Mouse (Mus musculus): ENCODE measurements around the gene Psmc3ip. TPM values are rescaled to one million over a fixed set of nuclear protein-coding genes. Genes with fewer than 3 reads are reported as not detected.

Psmc3ip gene
- polyA plus RNA-seq, 1 experiment from 2014 or later = 9.8 TPM

DNA sequence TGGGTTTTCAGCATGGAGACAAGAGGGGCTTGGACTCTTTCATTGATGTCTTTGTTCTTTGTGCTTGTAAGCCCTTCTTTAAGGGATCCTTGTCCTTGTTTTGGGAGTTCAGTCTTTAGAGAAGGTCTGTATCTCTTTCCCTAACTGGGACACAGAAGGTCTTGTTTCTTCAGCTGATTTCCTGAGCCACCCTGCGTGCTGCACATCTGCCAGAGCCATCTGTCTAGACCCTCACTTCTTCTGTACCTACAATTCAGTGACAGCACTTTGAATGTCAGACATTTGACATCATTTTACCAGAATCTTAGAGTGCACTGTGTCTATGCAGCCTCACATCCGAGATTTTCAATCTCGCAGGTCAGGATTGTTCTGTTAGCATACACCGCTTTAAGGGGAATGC is 49.4 kb downstream of the Psmc3ip start:
- no peak for ATAC-seq
- Histone ChIP-seq H3K4me1 (ENCODE audit: insufficient read depth, low read depth, low read length) (no peaks in the 10 kb centered on the region), H3K9me3 (ENCODE audit: low read length) (no peaks in the 10 kb centered on the region), H3K27ac (ENCODE audit: low read length) (no peak overlapping the region), H3K9ac (replicated peaks; ENCODE audit: low read depth) (no peak overlapping the region), H3K4me2 (replicated peaks; ENCODE audit: low read depth, low read length) (no peak overlapping the region), H3K4me3 (ENCODE audit: low read depth, low read length) (no peak overlapping the region), H3K27me3 (replicated peaks; ENCODE audit: insufficient read depth, low read length) (no peaks in the 10 kb centered on the region), H3K36me3 (ENCODE audit: insufficient read depth, low read length) (peaks cover 90% of the 10 kb centered on the region)
- TF ChIP-seq EP300 (IDR thresholded peaks at IDR 0.05) = no peak
- TF ChIP-seq CTCF (IDR thresholded peaks at IDR 0.05) = no peak
- WGBS = 84% methylated on average over 4 of the region's 4 CpGs
- no peak for DNase-seq (ENCODE audit: low spot score)

Small RNA genes within 50 kb of the gene (microRNA-seq; reads per million reads assigned to microRNA genes)
- not detected for gene Gm27626

Other genes starting within 250 kb of the Psmc3ip start
- 17.9 and 21.4 TPM in 2 replicates for gene Stat5b, start 244.7 kb downstream of the Psmc3ip start, polyA plus RNA-seq (2015; fragmentation: Nextera tagmentation; extraction: Ambion mirVana)
- 6.2 and 7.1 TPM in 2 replicates for gene Stat5a, start 236.1 kb downstream of the Psmc3ip start, polyA plus RNA-seq (2015; fragmentation: Nextera tagmentation; extraction: Ambion mirVana)
- gene Stat3, start 155.9 kb downstream of the Psmc3ip start, polyA plus RNA-seq (2015; fragmentation: Nextera tagmentation; extraction: Ambion mirVana) = 100 and 120 TPM in 2 replicates
- 692 and 736 TPM in 2 replicates for gene Cavin1, start 124.5 kb downstream of the Psmc3ip start, polyA plus RNA-seq (2015; fragmentation: Nextera tagmentation; extraction: Ambion mirVana)
- 51.3 and 57.2 TPM in 2 replicates for gene Atp6v0a1, start 86.0 kb downstream of the Psmc3ip start, polyA plus RNA-seq (2015; fragmentation: Nextera tagmentation; extraction: Ambion mirVana)
- gene Naglu, start 25.4 kb downstream of the Psmc3ip start, polyA plus RNA-seq (2015; fragmentation: Nextera tagmentation; extraction: Ambion mirVana) = 18.9 and 21.9 TPM in 2 replicates
- 0.10 and 0.17 TPM in 2 replicates for gene Hsd17b1, start 17.0 kb downstream of the Psmc3ip start, polyA plus RNA-seq (2015; fragmentation: Nextera tagmentation; extraction: Ambion mirVana)
- gene Coasy, start 12.9 kb downstream of the Psmc3ip start, polyA plus RNA-seq (2015; fragmentation: Nextera tagmentation; extraction: Ambion mirVana) = 30.5 TPM in 2 replicates
- gene Mlx, start 8.2 kb downstream of the Psmc3ip start, polyA plus RNA-seq (2015; fragmentation: Nextera tagmentation; extraction: Ambion mirVana) = 42.5 and 44.5 TPM in 2 replicates
- 18.8 and 18.9 TPM in 2 replicates for gene Retreg3, start 24.5 kb upstream of the Psmc3ip start, polyA plus RNA-seq (2015; fragmentation: Nextera tagmentation; extraction: Ambion mirVana)
- gene Tubg1, start 24.5 kb upstream of the Psmc3ip start, polyA plus RNA-seq (2015; fragmentation: Nextera tagmentation; extraction: Ambion mirVana) = 25.8 TPM in 2 replicates
- 1.9 and 2.3 TPM in 2 replicates for gene Tubg2, start 60.5 kb upstream of the Psmc3ip start, polyA plus RNA-seq (2015; fragmentation: Nextera tagmentation; extraction: Ambion mirVana)
- 0.24 and 0.56 TPM in 2 replicates for gene Cntnap1, start 75.1 kb upstream of the Psmc3ip start, polyA plus RNA-seq (2015; fragmentation: Nextera tagmentation; extraction: Ambion mirVana)
- 12.3 and 14.2 TPM in 2 replicates for gene Plekhh3, start 75.9 kb upstream of the Psmc3ip start, polyA plus RNA-seq (2015; fragmentation: Nextera tagmentation; extraction: Ambion mirVana)
- 0.06 and 0.20 TPM in 2 replicates for gene Ccr10, start 80.0 kb upstream of the Psmc3ip start, polyA plus RNA-seq (2015; fragmentation: Nextera tagmentation; extraction: Ambion mirVana)
- gene Ezh1, start 131.0 kb upstream of the Psmc3ip start, polyA plus RNA-seq (2015; fragmentation: Nextera tagmentation; extraction: Ambion mirVana) = 17.1 and 17.4 TPM in 2 replicates
- 759 and 834 TPM in 2 replicates for gene Ramp2, start 150.6 kb upstream of the Psmc3ip start, polyA plus RNA-seq (2015; fragmentation: Nextera tagmentation; extraction: Ambion mirVana)
- gene Vps25, start 158.3 kb upstream of the Psmc3ip start, polyA plus RNA-seq (2015; fragmentation: Nextera tagmentation; extraction: Ambion mirVana) = 121 and 133 TPM in 2 replicates
- gene Wnk4, start 165.1 kb upstream of the Psmc3ip start, polyA plus RNA-seq (2015; fragmentation: Nextera tagmentation; extraction: Ambion mirVana) = 10.6 and 14.6 TPM in 2 replicates
- 1.1 TPM in 2 replicates for gene Cntd1, start 183.6 kb upstream of the Psmc3ip start, polyA plus RNA-seq (2015; fragmentation: Nextera tagmentation; extraction: Ambion mirVana)
- gene Coa3, start 183.7 kb upstream of the Psmc3ip start, polyA plus RNA-seq (2015; fragmentation: Nextera tagmentation; extraction: Ambion mirVana) = 159 and 166 TPM in 2 replicates
- 149 and 152 TPM in 2 replicates for gene Becn1, start 206.8 kb upstream of the Psmc3ip start, polyA plus RNA-seq (2015; fragmentation: Nextera tagmentation; extraction: Ambion mirVana)
- gene Psme3, start 220.8 kb upstream of the Psmc3ip start, polyA plus RNA-seq (2015; fragmentation: Nextera tagmentation; extraction: Ambion mirVana) = 44.1 and 47.4 TPM in 2 replicates
- gene Aoc2, start 229.6 kb upstream of the Psmc3ip start, polyA plus RNA-seq (2015; fragmentation: Nextera tagmentation; extraction: Ambion mirVana) = 0.44 and 0.45 TPM in 2 replicates
- 1.6 and 1.9 TPM in 2 replicates for gene Aoc3, start 235.2 kb upstream of the Psmc3ip start, polyA plus RNA-seq (2015; fragmentation: Nextera tagmentation; extraction: Ambion mirVana)

All from lung, postnatal 0 days (tissue).